Mouse (Mus musculus) megakaryocyte, adult 5-6 weeks (primary cell): ENCODE measurements around the gene Kcnb1. TPM values are rescaled to one million over a fixed set of nuclear protein-coding genes. Genes with fewer than 3 reads are reported as not detected.

Experiments
- ATAC-seq: 2 replicates; pipeline ENCODE4 v1.8.0; 2016; ENCODE audit warnings: mild to moderate bottlenecking, inconsistent platforms; ENCODE audit not compliant: poor library complexity, severe bottlenecking
- total RNA-seq, 2 experiments: library from RNA; stranded (forward) in 1 of 2; stranded (reverse) in 1 of 2; fragments of 153-499, 151-499 nt in 1 of 2; fragments of 221-1000, 200-1000 nt in 1 of 2; gene quantifications; 2 replicates each; pipeline versions ENCODE4 v1.2.3 to v1.2.4; 2015 to 2017

Gene Kcnb1
- total RNA-seq, 2 experiments from 2014 or later, result 0.07 to 1.6 TPM

DNA sequence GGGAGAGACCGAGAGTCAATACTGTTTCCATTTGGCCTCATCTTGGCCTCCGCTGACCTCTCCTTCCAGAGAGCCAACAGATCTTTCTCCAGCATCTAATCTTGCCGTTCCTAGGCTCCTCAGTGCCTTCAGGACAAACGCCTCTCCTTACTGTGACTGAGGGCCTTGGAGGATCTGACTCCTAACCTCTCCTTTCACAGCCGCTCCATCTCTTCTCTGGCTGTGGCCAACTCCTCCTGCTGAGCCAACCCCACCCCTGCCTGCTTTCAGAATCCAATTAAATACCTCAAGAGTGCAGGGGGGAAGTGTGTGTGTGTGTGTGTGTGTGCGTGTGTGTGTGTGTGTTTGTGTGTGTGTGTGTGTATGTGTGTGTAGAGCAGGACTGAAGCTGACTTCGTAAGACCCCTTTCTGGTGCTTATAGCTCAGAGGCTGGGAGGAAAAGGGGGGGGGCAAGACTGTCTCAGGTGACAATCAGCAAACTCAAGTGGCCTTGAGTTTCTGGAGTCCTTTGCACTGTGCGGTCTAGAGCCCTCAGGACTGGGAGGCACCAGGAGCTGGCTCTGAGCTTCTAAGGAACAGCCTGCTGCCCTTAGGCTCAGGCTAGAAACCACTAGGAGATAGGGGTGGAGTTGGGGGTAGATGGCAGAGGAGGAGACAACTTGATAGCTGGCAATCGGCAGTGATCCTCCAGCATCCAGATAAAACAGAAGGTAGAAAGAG is 59.7 kb downstream of the Kcnb1 start:
- ATAC-seq, result no peak

DNA sequence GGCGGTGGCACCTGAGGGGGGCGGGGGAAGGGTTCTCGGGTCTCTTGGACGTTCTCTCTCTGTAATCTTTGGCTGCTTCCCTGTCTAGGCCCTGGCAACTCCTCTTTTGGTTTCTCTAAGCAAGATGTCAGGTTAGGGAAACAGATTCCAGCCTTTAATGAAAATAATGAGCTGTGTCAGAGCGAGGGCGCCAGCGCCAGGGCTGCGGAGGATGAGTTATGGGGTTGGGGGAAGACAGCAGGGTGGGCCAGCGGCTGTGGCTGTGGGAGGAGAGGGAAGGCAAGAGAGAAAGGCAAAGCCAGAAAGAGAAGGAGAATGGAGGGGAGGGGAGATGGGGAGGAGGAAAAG is 60.4 kb downstream of the Kcnb1 start:
- ATAC-seq, result no peak

GRCm38 (mm10) chr2:167128699-167129607 is 61.0 kb downstream of the Kcnb1 start:
- ATAC-seq, result peak; percentile 72

DNA sequence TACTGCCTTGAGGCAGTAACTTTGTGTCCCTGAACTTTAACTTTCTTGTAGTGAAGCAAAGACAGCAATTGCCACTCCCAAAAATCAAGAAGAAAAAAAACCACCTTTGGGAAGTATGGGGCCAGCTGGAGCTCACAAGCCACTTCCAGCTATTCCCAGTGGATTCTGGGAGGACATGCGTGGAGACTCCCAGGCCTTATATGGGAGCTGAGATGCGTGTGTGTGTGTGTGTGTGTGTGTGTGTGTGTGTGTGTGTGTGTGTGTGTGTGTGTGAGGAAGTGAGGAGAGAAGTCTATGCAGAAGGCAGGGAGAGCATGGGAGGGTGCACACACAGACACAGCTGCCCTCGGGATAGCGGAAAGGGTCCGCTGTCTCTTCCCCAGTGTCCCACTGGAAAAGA is 62.6 kb downstream of the Kcnb1 start:
- no peak for ATAC-seq

DNA sequence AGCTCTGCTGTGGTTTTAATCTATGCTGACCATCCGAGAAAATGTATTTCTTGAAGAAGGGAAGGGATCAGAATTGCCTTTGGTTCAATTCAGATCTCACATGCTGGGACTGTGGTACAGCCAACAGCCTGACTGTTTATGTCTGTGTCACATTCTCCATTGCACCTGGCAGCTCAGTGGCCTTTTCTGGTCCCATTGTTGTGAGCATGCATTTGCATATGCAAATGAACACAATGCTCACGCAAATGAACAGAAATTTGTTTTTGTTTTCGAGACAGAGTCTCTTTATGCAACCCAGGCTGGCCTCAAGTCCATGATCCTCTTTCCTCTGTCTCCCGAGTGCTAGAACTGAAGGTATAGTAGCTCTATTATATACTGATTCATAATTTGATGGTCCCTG is 64.2 kb downstream of the Kcnb1 start:
- ATAC-seq, result no peak

DNA sequence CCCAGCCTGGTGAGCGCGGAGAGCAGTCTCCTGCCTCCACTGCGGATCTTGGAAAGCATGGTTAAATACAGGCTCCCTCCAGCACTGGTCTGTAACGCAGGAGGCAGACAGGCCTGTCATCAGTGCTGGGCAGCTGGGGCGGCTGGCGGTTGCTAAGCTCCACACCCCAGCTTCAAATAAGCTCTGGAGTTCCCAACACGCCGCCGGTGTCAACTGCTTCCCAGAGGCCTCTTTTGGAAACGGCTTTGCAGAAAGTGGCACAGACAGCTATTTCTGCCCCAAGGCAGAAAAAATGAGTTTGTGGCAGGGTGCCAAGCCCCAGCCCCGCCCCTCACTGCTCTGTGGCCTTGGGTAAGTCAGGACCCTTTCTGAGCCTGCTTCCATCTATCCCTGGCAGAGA is 66.0 kb downstream of the Kcnb1 start:
- ATAC-seq, result no peak

- ATAC-seq, result no peak
Observed at GRCm38 (mm10) chr2:167122737-167123136, 67.2 kb downstream of the Kcnb1 start.

- no peak for ATAC-seq
Observed at GRCm38 (mm10) chr2:167121996-167122395, 68.0 kb downstream of the Kcnb1 start.

- ATAC-seq, result no peak
Observed at GRCm38 (mm10) chr2:167121228-167121627, 68.7 kb downstream of the Kcnb1 start.

GRCm38 (mm10) chr2:167120186-167120830 is 69.6 kb downstream of the Kcnb1 start:
- no peak for ATAC-seq

GRCm38 (mm10) chr2:167118046-167118445 is 71.9 kb downstream of the Kcnb1 start:
- no peak for ATAC-seq

GRCm38 (mm10) chr2:167112737-167113136 is 77.2 kb downstream of the Kcnb1 start:
- peak; percentile 82; the same call in 1 of the 2 replicates for ATAC-seq

DNA sequence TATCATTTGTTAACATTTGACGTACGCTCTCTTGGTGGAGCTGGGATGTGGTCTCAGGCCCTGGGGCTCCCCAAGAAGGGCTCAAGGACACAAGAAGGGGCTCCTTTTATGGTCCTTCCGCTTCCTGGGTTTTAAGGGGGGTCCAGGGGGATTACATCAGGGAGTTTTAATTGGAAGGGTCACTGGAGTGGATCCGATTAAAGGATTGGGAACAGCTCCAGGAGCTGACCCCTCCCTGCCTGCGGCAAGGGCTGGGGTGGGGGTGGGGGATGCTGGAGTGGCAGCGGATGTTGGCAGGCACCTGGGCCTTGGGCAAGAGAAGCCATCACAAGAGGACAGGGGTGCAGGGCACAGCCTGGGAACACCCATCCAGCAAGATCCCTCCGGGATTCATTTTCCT is 77.7 kb downstream of the Kcnb1 start:
- ATAC-seq, result no peak

- ATAC-seq, result no peak
Observed at GRCm38 (mm10) chr2:167109506-167109905, 80.4 kb downstream of the Kcnb1 start.

DNA sequence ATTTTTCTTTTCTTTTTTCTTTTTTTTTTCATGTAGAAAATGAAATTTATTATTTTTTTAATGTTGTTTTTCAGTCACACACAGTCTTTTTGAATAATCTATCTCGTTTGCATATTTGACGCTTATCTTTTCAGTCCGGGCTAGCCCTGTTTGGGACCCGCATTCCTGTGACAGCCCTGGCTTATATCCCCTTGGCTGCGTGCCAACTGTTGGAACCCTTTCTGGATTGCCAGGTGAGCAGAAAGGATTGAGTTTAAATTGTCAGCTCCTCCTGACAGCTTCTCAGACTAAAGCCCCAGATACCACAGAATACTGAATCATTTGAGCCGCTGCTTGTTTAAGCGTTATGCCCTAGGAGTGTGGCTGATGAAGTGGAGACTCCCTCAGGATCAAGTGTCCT is 86.4 kb downstream of the Kcnb1 start:
- ATAC-seq, result no peak

DNA sequence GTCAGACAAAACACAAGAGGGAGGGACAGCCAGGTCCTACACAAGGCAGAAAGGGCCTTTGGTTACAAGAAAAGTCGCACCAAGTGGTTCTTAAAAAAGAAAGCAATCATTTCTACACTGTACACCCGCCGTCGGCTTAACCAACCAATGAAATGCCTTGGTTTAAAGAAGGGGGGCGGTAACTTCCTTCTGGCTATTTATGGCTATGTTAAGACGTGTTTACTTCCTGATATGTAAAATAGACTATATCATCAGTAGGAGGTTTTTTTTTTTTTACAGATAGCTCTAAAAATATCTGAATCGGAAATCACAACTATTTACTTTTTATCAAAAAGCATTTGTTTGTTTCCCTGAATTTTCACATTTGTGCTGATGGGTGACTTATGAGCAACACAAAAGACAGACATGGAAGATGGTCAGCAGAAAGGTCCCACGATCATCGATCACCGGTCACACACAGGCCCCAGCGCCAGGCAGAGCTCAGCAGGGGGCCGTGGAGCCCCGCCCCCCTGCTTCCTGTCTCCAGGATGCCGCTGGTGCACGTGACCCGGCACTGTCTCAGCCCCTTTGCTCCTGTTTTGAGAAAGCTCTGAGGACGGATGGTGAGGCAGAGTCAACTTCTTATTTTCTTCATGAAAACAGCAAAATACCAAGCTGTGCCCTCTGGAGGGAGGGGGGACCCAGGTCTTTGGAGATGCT is 88.1 kb downstream of the Kcnb1 start:
- ATAC-seq, result peak; percentile 96

GRCm38 (mm10) chr2:167094688-167095087 is 95.3 kb downstream of the Kcnb1 start:
- ATAC-seq, result no peak

- ATAC-seq, result peak; percentile 97
Observed at GRCm38 (mm10) chr2:167093171-167093900, 96.6 kb downstream of the Kcnb1 start.

DNA sequence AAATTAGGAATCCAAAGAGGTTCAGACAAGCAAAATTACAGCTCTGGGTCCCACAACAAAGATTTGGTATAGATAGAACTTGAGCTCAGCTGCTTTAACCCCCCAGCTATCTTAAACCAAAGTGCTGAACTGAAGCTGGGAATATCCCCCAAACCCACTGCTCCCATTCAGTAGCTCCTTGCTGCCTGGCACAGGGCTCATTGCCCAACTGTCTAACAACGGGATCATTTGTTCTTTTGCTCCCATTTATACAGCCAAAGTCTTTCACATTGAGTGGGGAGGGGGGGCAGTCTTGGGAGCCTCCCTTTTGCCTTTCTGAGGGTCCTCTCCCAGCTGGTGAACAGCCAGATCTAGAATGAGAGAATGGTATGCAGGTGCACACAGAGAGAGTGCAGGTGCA is 99.7 kb downstream of the Kcnb1 start:
- ATAC-seq, result no peak

DNA sequence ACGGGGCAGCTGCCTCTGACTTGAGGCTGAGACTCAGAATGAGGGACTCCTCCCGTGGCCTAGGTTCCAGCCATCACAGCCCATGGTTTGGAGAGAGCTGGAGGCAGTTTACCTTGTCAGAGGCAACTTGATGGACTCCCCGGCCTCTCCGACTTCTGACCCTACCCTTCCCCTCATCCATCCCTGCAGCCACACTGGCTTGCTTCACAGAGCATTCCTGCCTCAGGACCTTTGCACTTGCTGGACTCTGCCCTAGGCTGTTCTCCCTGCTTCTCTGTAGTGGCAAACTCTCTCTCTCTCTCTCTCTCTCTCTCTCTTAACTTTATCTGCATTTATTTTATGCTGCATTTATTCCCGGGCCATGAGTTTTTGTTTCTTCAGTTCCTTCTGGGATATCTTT is 103.1 kb downstream of the Kcnb1 start:
- no peak for ATAC-seq
